Mouse (Mus musculus): ENCODE results near the gene Slc25a34. TPM values are rescaled to one million over a fixed set of nuclear protein-coding genes. Genes with fewer than 3 reads are reported as not detected.

The Slc25a34 gene
- polyA plus RNA-seq, 1 experiment from 2014 or later: 3.3 TPM

DNA sequence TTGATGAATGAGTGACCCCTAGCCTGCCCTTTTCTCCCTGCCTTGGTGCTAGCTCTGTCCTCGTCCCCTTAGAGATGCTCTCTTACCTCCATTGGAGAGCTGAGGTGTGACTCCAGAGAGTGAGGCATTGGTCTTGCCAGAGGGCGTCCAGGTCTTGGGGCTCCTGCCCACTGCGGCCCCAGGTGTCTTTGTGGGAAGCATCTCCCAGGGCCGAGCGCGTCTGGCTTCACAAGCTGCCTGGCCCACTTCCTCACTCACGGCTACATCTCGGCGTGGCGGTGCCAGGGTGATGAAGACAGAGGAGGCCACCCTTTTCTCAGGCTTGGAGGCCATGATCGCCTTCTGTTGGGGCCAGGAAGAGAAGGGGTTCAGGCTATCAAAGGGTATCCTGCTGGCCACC lies 28.5 kb downstream of the Slc25a34 start:
- 95% methylated on average over 11 of the region's 11 CpGs for WGBS
- no peak for ATAC-seq
- peaks cover 16% of the 10 kb centered on the region for H3K36me3 ChIP-seq

DNA sequence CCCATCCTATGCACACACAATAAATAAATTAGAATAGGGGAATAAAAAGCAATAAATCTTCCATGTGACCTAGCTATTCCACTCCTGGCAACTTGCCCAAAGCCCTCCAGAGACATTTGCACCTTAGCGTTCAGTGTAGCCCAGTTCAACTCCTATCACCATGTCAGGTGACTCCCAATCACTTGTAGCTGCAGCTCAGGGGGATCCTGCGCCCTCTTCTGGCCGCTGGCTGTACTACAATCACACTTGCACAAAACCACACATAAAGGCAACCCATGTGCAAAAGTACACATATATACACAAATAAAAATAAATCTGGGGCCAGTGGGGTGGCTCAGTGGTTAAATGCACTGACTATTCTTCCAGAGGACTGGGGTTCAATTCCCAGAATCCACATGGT lies 32.1 kb downstream of the Slc25a34 start:
- Histone ChIP-seq H3K4me2 (replicated peaks) (no peak overlapping the region), H3K4me1 (replicated peaks) (no peaks in the 10 kb centered on the region; the same call in 1 of the 2 replicates), H3K27me3 (replicated peaks) (no peaks in the 10 kb centered on the region), H3K36me3 (peaks cover 29% of the 10 kb centered on the region), H3K4me3 (replicated peaks) (no peak overlapping the region), H3K27ac (no peak overlapping the region), H3K9me3 (no peaks in the 10 kb centered on the region), H3K9ac (no peak overlapping the region)
- 25% methylated on average over 3 of the region's 3 CpGs for WGBS
- peak; percentile 34; the same call in 1 of the 2 replicates for ATAC-seq

More for the DNA sequence above, 28.5 kb downstream of the Slc25a34 start:
- H3K9ac ChIP-seq: no peak overlapping the region
- H3K4me2 ChIP-seq (replicated peaks): no peak overlapping the region
- H3K9me3 ChIP-seq: no peaks in the 10 kb centered on the region
- peaks cover 26% of the 10 kb centered on the region for H3K4me1 ChIP-seq (replicated peaks)
- H3K4me3 ChIP-seq (replicated peaks): no peak overlapping the region
- H3K27ac ChIP-seq: peak overlapping the region; percentile 54; the same call in 1 of the 2 replicates
- H3K27me3 ChIP-seq (replicated peaks): no peaks in the 10 kb centered on the region

DNA sequence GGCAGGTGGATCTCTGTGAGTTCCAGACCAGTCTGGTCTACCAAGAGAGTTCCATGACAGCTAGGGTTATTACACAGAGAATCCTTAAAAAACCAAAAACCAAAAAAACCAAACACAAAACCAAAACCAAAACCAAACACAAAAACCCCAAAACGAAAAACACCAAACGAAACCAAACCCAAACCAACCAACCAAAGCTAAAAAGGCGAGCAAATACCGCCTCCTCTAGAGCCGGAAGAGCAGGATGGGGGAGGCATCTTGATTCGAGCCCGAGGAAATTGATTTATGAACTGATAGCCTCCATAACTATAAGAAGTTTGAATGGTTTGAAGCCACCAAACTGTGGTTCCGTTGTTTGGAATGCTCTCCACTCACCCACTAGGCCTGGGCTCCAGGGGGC lies 39.7 kb downstream of the Slc25a34 start:
- Histone ChIP-seq H3K36me3 (peaks cover 35% of the 10 kb centered on the region), H3K9me3 (no peaks in the 10 kb centered on the region), H3K27ac (no peak overlapping the region), H3K27me3 (replicated peaks) (no peaks in the 10 kb centered on the region), H3K4me3 (replicated peaks) (no peak overlapping the region), H3K9ac (no peak overlapping the region), H3K4me1 (replicated peaks) (no peaks in the 10 kb centered on the region), H3K4me2 (replicated peaks) (no peak overlapping the region)
- no peak for ATAC-seq
- 91% methylated on average over 8 of the region's 8 CpGs for WGBS

DNA sequence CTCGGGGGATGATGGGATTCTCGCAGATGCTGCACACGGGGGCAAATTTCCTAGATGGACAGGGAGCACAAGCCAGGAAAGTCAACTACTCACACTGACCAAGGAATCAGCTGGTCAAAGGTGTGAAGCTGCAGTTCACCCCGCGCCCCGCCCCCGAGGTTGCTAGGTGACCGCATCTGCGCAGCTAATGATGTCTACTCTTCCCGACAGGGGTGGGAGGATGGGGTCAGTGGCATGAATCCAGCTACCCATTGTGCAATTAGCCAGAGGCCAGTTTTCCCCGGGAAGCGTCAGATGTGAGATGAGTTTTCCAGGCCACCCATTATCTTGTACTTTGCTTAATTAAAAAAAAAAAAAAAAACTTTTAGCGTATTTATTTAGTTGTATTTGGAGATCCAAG lies 42.6 kb downstream of the Slc25a34 start:
- Histone ChIP-seq H3K27ac (no peak overlapping the region), H3K4me2 (replicated peaks) (no peak overlapping the region), H3K9me3 (no peaks in the 10 kb centered on the region), H3K4me3 (replicated peaks) (no peak overlapping the region), H3K4me1 (replicated peaks) (peaks cover 4% of the 10 kb centered on the region; the same call in 1 of the 2 replicates), H3K27me3 (replicated peaks) (no peaks in the 10 kb centered on the region), H3K36me3 (peaks cover 39% of the 10 kb centered on the region), H3K9ac (no peak overlapping the region)
- 93% methylated on average over 13 of the region's 13 CpGs for WGBS
- no peak for ATAC-seq

DNA sequence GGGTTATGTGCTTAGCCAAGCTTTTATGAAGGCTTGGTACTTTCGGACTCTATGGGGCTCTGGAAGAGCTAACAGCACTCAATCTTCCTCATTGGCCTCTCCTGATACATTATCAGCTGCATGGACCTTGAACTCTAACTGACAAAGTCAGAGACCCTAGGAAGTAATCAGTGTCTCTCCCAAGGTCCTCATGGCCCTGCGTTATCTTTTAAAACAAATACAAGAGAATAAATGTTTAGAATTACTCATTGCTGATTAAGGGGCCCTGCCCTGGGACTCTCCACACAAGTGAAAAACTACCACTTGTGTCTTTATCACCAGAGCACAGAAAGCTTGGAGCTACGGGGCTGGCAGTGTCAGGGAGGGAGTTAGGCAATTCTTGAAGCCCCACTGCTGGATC lies 44.8 kb downstream of the Slc25a34 start:
- Histone ChIP-seq H3K36me3 (peaks cover 34% of the 10 kb centered on the region), H3K27me3 (replicated peaks) (no peaks in the 10 kb centered on the region), H3K4me1 (replicated peaks) (peaks cover 11% of the 10 kb centered on the region; the same call in 1 of the 2 replicates), H3K9me3 (no peaks in the 10 kb centered on the region), H3K4me3 (replicated peaks) (no peak overlapping the region), H3K27ac (peak overlapping the region; percentile 67), H3K9ac (no peak overlapping the region), H3K4me2 (replicated peaks) (no peak overlapping the region)
- peak; percentile 91 for ATAC-seq
- 32% methylated on average over 3 of the region's 3 CpGs for WGBS

DNA sequence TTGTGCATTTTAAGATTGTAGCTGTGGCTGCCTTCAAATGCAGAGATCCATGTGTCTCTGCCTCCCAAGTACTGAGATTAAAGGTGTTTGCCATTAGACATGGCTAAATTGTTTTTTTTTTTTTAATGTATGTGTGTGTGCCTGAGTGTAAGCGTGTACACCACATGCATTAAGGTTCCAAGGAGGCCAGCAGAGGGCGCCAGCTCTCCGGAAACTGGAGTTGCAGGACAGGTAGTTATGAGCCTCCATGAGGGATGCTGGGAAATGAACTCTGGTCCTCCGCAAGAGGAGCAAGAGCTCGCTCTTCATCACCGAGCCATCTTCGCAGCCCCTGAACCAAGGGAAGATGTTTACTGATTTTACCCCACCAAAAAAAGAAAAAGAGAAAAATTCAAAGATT lies 46.7 kb downstream of the Slc25a34 start:
- H3K4me1 ChIP-seq (replicated peaks): peaks cover 17% of the 10 kb centered on the region
- no peak overlapping the region for H3K4me3 ChIP-seq (replicated peaks)
- no peak overlapping the region for H3K4me2 ChIP-seq (replicated peaks)
- no peaks in the 10 kb centered on the region for H3K9me3 ChIP-seq
- no peaks in the 10 kb centered on the region for H3K27me3 ChIP-seq (replicated peaks)
- no peak for ATAC-seq
- no peak overlapping the region for H3K27ac ChIP-seq
- 95% methylated on average over 7 of the region's 7 CpGs for WGBS
- H3K9ac ChIP-seq: no peak overlapping the region
- H3K36me3 ChIP-seq: peaks cover 22% of the 10 kb centered on the region

DNA sequence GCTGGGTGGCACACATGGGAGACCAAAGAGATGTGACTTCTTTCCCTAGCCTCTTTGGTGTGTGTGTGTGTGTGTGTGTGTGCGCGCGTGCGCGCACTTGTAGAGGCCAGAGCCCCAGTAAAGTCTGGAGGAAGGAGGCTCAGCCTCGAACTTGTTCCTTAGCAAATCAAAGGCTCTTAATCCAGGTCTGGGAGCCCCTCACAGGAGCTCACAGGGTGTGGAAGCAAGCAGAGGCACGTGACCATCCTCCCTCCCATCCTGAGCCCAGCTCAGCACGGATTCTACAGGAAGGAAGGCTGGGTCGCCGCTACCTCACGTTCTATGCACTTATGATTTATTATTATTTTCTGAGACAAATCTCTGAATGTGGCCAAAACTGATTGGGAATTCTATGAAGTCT lies 47.2 kb downstream of the Slc25a34 start:
- H3K9ac ChIP-seq: no peak overlapping the region
- peaks cover 22% of the 10 kb centered on the region for H3K36me3 ChIP-seq

DNA sequence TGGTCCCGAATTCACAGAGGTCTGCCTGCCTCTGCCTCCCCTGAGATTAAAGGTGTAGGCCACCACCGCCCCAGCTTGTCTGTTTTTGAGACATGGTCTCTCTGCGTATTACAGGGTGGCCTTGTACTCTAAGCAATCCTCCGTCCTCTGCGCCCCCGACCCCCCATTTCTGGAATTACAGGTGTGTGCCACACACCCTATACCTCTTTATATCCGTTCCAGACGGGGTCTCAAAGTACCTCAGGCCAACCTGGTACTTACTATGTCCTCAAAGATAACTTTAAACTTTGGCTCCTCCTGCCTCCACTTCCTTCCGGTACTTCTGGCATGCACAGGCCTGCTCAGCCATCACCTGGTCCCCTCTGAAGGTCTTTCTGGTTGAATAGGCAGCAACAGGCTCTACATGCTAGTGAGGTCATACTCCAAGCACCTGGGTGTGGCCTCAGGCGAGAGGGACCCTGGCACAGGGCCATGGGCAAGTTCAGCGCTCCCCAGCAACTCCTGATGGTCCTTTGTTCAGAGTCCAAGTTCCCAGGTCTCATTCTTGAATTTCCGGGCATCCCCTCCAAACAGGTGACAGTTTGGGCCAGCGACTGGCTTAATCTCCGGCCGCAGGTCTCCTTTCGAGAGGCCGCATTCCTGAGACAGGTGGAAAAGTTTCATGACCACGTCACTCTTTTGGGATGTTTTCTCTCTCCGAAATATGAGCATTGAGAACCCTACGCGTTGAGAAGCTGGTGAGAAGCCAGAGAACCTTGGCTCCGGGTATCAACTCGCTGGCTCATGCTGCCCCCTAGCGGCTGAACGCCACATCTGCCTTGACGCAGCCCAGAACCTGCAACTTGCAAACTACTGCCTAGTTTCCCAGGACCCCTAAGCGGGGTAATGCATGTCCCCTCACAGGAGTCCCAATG lies 48.6 kb downstream of the Slc25a34 start:
- no peak overlapping the region for H3K4me3 ChIP-seq (replicated peaks)
- WGBS: 35% methylated on average over 27 of the region's 27 CpGs
- peaks cover 24% of the 10 kb centered on the region for H3K4me1 ChIP-seq (replicated peaks)
- H3K4me2 ChIP-seq (replicated peaks): peak overlapping the region; percentile 33
- no peaks in the 10 kb centered on the region for H3K27me3 ChIP-seq (replicated peaks)
- H3K9ac ChIP-seq: no peak overlapping the region
- peak; percentile 39 for ATAC-seq
- H3K27ac ChIP-seq: no peak overlapping the region
- H3K9me3 ChIP-seq: no peaks in the 10 kb centered on the region
- peaks cover 14% of the 10 kb centered on the region; the same call in 1 of the 2 replicates for H3K36me3 ChIP-seq

More for the DNA sequence above, 47.2 kb downstream of the Slc25a34 start:
- H3K4me3 ChIP-seq (replicated peaks): no peak overlapping the region
- no peak overlapping the region for H3K27ac ChIP-seq
- 74% methylated on average over 11 of the region's 11 CpGs for WGBS
- no peaks in the 10 kb centered on the region for H3K9me3 ChIP-seq
- no peak for ATAC-seq
- no peaks in the 10 kb centered on the region for H3K27me3 ChIP-seq (replicated peaks)
- H3K4me2 ChIP-seq (replicated peaks): no peak overlapping the region
- H3K4me1 ChIP-seq (replicated peaks): peaks cover 17% of the 10 kb centered on the region

DNA sequence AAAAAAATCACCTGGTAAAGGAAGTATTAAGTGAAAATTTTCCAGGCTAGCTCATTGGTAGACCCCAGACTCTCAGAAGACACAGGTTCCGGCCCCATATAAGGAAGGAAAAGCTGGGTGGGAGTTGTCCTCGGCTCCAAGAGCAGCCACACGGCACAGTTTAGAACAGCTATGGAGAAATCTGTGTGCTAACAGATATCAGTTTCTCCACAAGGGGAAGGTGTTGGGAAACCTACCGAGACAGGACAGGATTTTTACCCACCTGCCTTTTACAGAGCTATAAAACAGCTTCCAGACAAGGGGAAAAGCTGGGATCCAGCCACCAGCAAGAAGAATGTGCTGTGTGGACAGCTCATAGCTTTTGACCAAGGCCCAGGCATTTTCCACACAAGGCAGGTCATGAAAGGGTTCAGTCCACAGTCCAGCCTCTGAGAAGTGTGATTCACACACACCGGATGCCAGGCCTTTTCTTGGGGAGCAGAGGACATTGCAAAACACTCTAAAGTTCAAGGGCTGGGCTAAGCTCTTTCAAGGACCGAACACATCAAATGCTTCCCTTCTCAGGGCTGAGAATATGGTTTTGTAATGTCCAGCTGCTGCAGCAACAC lies 50.2 kb downstream of the Slc25a34 start:
- ATAC-seq: peak; percentile 70
- WGBS: 30% methylated on average over 6 of the region's 6 CpGs

DNA sequence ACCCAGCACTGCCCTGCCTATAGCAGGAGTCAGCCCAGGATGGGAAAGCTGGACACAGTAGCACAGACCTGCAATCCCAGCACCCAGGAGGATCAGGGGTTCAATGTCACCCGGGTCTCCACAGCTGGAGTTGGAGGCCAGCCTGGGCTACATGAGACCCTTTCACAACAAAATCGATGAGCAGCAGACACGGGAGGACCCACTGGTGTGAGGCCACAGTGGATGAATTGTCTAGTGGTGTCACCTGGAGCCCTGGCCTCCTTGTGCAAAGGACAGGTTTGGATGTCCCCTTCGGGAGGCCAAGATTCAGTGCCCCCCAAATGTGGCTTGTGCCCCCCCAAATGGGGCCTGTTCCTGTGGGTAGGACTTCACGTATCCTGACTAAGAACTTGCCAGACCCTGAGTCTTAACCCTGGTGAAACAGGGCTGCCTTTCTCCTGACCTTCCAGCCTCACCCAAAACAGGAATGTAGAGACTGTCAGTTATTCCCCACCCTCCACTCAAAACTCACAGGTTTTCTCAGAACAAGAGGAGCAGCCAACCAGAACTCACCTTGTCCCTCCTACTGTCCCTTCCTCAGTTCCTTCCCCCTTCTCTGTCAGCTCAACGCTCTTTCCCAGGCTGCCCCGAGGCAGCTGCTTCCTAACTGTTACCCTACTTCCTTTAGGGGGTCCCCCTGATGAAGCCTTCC lies 50.8 kb downstream of the Slc25a34 start:
- peak overlapping the region; percentile 6; the same call in 1 of the 2 replicates for H3K4me2 ChIP-seq (replicated peaks)
- peak; percentile 46 for ATAC-seq

More for the DNA sequence above, 50.2 kb downstream of the Slc25a34 start:
- Histone ChIP-seq H3K9me3 (no peaks in the 10 kb centered on the region), H3K27me3 (replicated peaks) (no peaks in the 10 kb centered on the region), H3K4me3 (replicated peaks) (no peak overlapping the region), H3K36me3 (peaks cover 8% of the 10 kb centered on the region; the same call in 1 of the 2 replicates), H3K4me1 (replicated peaks) (peaks cover 23% of the 10 kb centered on the region), H3K4me2 (replicated peaks) (no peak overlapping the region; the same call in 1 of the 2 replicates), H3K9ac (no peak overlapping the region), H3K27ac (peak overlapping the region; percentile 81)

DNA sequence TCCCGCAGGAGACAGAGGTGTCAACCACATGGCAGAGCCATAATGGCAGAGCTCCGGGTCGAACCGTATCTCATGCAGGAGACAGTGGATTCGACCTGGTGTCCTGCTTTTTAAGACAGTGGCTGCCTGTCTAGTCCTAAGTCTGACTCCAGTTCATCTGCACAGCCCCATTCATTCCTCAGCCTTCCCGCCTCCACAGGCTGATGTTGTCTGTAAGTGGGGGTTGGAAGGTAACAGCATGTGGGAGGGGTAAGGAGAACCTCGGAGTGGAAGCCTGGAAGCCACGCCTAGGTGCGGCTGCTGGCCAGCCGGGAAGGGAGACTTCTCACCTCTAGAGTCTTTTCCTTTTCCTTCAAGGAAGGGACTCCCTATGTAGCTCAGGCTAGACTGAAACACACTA lies 51.7 kb downstream of the Slc25a34 start:
- Histone ChIP-seq H3K4me3 (replicated peaks) (no peak overlapping the region), H3K4me1 (replicated peaks) (peaks cover 20% of the 10 kb centered on the region), H3K27me3 (replicated peaks) (no peaks in the 10 kb centered on the region), H3K36me3 (0 out of 2 replicates have a peak, but pooled peaks cover 1% of the 10 kb centered on the region), H3K27ac (no peak overlapping the region), H3K4me2 (replicated peaks) (no peak overlapping the region), H3K9me3 (no peaks in the 10 kb centered on the region), H3K9ac (no peak overlapping the region)
- 61% methylated on average over 10 of the region's 10 CpGs for WGBS
- no peak for ATAC-seq

More for the DNA sequence above, 50.8 kb downstream of the Slc25a34 start:
- H3K4me1 ChIP-seq (replicated peaks): peaks cover 20% of the 10 kb centered on the region
- H3K4me3 ChIP-seq (replicated peaks): no peak overlapping the region
- H3K9me3 ChIP-seq: no peaks in the 10 kb centered on the region
- H3K9ac ChIP-seq: no peak overlapping the region
- WGBS: 65% methylated on average over 7 of the region's 7 CpGs
- peaks cover 8% of the 10 kb centered on the region; the same call in 1 of the 2 replicates for H3K36me3 ChIP-seq
- no peaks in the 10 kb centered on the region for H3K27me3 ChIP-seq (replicated peaks)
- H3K27ac ChIP-seq: peak overlapping the region; percentile 81

DNA sequence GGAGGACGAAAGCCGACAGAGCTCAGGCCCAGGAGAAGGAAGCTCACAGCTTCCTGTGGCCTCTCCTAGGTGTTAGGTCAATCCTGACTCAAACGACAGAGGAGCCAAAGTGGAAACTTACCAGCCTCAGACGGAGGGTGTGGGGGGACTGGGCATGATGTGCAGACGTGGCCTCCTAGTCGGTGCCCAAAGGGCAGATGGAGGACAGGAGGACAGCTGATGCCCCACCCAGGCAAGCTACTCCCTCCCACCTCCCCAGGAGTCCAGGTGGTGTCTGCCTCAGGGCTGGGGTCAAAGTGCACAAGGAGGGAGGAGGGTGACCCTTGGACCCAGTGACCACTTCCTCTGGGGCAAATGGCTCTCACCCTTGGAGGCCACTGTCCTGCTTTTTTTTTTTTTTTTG lies 52.3 kb downstream of the Slc25a34 start:
- Histone ChIP-seq H3K27me3 (replicated peaks) (no peaks in the 10 kb centered on the region), H3K4me1 (replicated peaks) (peaks cover 20% of the 10 kb centered on the region), H3K4me3 (replicated peaks) (no peak overlapping the region), H3K27ac (no peak overlapping the region), H3K9me3 (no peaks in the 10 kb centered on the region), H3K4me2 (replicated peaks) (no peak overlapping the region; the same call in 1 of the 2 replicates), H3K36me3 (no peaks in the 10 kb centered on the region), H3K9ac (no peak overlapping the region)
- no peak for ATAC-seq
- 44% methylated on average over 6 of the region's 6 CpGs for WGBS

Data from intestine, embryonic 15.5 days (tissue).